Mouse (Mus musculus) cortical plate, adult 2 months (tissue): Measurements from ENCODE around the gene Grin2b.

Source experiments
- CTCF ChIP-seq: fragments of 200-500 bp; IDR thresholded peaks from 2 replicates; pipeline ENCODE4 v1.5.1; 2011; ENCODE audit warnings: mild to moderate bottlenecking, control low read depth, low read length; ENCODE audit not compliant: insufficient read depth; ENCODE audit errors: extremely low read depth
- POLR2A ChIP-seq: fragments of 200-500 bp; IDR thresholded peaks from 2 replicates; pipeline ENCODE4 v1.6.1; 2011; ENCODE audit warnings: mild to moderate bottlenecking, low read length, control low read depth; ENCODE audit not compliant: insufficient read depth; ENCODE audit errors: extremely low read depth

DNA sequence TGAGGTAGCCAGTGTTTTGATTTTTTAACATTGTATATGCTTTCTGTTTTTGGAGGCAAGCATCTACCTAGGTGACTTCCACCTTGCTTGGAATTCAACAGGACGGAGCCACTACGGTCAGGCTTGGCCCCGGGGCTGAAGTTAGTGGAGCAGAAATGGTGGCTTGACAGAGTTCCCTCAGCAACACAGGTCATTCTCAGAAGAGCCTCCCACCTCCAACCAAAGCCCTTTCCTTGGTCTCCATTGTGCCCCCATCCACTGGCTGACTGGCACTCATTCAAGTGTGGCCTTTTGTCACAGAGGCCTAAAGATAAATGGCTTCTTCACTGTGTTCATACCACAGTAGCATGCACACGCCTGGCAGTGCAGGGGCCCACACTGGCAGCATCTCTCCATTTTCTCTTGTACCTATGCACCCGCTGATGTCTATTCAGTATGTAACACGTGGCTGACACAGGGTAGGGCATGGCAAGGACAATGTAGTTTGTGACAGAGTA, 230.1 kb downstream of the Grin2b start:
- TF ChIP-seq POLR2A (no peak), CTCF (no peak)
